Mouse (Mus musculus): ENCODE data around the gene Pdzd7.

- TF ChIP-seq POLR2A (IDR thresholded peaks at IDR 0.05; ENCODE audit: extremely low read depth, insufficient read depth, low read length) (peak; percentile 53; the same call in 1 of the 2 replicates), CTCF (IDR thresholded peaks at IDR 0.05; ENCODE audit: low read depth, low read length) (no peak)
These were observed 30.5 kb downstream of the Pdzd7 start for GRCm38 (mm10) chr19:45014981-45015402.
